Mouse (Mus musculus): ENCODE results near the gene Mrps25. TPM values are rescaled to one million over a fixed set of nuclear protein-coding genes. Genes with fewer than 3 reads are reported as not detected.

Gene Mrps25
- polyA plus RNA-seq (2012; rRNA removed), result 39.1 and 42.6 TPM in 2 replicates

DNA sequence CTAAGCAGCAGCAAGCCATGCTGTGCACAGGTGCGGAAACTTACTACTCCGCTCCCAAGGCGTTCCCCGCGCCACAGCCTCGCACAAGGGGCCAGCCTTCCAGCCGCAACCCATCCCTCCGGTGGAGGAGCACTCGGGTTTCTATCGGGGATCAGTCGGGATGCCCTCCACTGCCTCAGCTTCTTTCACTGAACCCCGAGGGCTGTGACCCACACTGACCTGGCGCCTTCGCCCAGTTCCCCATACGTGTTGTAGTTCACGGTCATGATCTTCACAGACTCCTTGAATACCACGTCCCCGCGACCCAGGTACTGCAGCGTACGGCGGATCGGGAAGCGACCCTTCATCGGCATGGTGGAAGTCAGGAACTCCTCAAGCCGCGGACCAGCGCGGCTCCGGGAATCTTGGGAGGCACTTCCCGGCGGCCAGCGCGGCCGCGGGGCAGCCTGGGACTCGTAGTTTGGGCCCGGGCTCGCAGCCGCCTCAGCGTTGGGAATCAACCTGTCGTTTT, at the start of gene Mrps25:
Mrps25 (minus strand) TSS at position 413 of the 511 bp plus-strand sequence.

DNA sequence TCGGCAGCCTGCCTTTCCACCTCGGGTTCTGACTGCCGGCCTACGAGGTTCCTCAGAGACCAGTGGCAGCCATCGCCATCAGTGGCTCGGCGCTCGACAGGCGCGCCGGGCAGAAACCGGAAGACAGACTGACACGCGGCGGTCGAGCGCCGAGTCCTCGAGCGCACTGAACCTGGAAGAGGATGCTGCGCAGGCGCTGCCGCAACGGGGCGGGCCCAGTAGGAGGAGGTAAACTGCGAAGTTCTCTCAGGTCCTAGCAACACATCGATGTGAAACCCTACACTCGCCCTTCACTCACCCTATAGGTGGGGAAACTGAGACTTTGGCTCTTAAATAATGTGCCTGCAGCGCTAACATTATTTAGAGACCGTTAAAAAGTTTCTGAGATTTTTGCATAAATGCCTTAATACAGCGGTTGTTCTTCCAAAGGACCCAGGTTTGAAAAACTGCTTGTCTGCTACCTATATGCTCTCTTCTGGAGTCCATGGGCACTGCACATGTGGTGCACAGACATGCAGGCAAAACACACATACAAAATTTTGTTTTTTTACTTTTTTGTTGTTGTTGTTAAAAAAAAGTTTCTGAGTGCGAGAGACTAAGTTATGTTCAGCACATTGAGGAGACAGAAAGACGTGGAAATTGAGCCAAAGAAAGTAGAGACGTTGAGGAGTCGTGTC, 31.1 kb upstream of the Mrps25 start, which contains the start of gene Rbsn:
Rbsn (minus strand) TSS at position 153 of the 677 bp plus-strand sequence.

Other genes starting within 250 kb of the Mrps25 start
- 10.8 and 13.0 TPM in 2 replicates for gene Fgd5, start 205.2 kb downstream of the Mrps25 start, polyA plus RNA-seq (2012; rRNA removed)
- 32.9 and 37.4 TPM in 2 replicates for gene Nr2c2, start 92.6 kb downstream of the Mrps25 start, polyA plus RNA-seq (2012; rRNA removed)
- 19.8 and 20.9 TPM in 2 replicates for gene Rbsn, start 30.9 kb upstream of the Mrps25 start, polyA plus RNA-seq (2012; rRNA removed)
- 2.5 and 2.7 TPM in 2 replicates for gene Trh, start 60.6 kb upstream of the Mrps25 start, polyA plus RNA-seq (2012; rRNA removed)

Measured in central nervous system, embryonic 14 days (tissue).